Mouse (Mus musculus) heart, embryonic 15.5 days (tissue): ENCODE measurements around the gene Dcpp3. TPM values are rescaled to one million over a fixed set of nuclear protein-coding genes. Genes with fewer than 3 reads are reported as not detected.
"Not testable (repeated sequence)": the region's sequence is repeated elsewhere in the genome, so short reads cannot be mapped to it uniquely, and the experiment has no call there.

ENCODE experiments used
- ATAC-seq: fragments of 200-750 bp; cut with Nextera tagmentation; replicated peaks from 2 replicates; pipeline ENCODE4 v1.8.0; 2017; ENCODE audit warnings: low read depth, moderate TSS enrichment; ENCODE audit not compliant: insufficient number of reproducible peaks, insufficient read depth, low FRiP score
- H3K27ac ChIP-seq: fragments of 300-500 bp; sonication (generic); 2 replicates; pipeline ENCODE4 v1.5.1; 2015; ENCODE audit warnings: mild to moderate bottlenecking, inconsistent platforms
- H3K27me3 ChIP-seq: fragments of 300-500 bp; sonication (generic); 2 replicates; pipeline ENCODE4 v1.6.1; 2015; ENCODE audit warnings: inconsistent platforms
- H3K36me3 ChIP-seq: fragments of 300-500 bp; sonication (generic); 2 replicates; pipeline ENCODE4 v1.6.1; 2015; ENCODE audit warnings: mild to moderate bottlenecking, inconsistent platforms
- H3K4me1 ChIP-seq: fragments of 300-500 bp; sonication (generic); replicated peaks from 2 replicates; pipeline ENCODE4 v1.6.1; 2015; ENCODE audit warnings: inconsistent platforms
- H3K4me2 ChIP-seq: fragments of 300-500 bp; sonication (generic); 2 replicates; pipeline ENCODE4 v1.6.1; 2015; ENCODE audit warnings: inconsistent platforms, mild to moderate bottlenecking, moderate library complexity
- H3K4me3 ChIP-seq: fragments of 300-500 bp; sonication (generic); 2 replicates; pipeline ENCODE4 v1.5.1; 2015; ENCODE audit warnings: mild to moderate bottlenecking, inconsistent platforms
- H3K9ac ChIP-seq: fragments of 300-500 bp; sonication (generic); 2 replicates; pipeline ENCODE4 v1.6.1; 2015; ENCODE audit warnings: mild to moderate bottlenecking, inconsistent platforms
- H3K9me3 ChIP-seq: fragments of 300-500 bp; sonication (generic); replicated peaks from 2 replicates; pipeline ENCODE4 v1.6.1; 2016; ENCODE audit warnings: inconsistent platforms
- WGBS: fragments of 180-500 bp; shearing (Covaris S2); methylation state at CpG from one replicate; pipeline ENCODE4 v1.1.7; 2015; ENCODE audit warnings: mixed read lengths; 5-methylcytosine and 5-hydroxymethylcytosine counted together
- polyA plus RNA-seq: library from polyadenylated mRNA; unstranded; fragments of >200 nt; fragmentation: Nextera tagmentation; extraction: Ambion mirVana; gene quantifications from 2 replicates; pipeline ENCODE4 v1.2.1, GENCODE M21; 2015

Dcpp3 gene
- polyA plus RNA-seq, 1 experiment from 2014 or later, result not detected

GRCm38 (mm10) chr17:23947486-23947885 lies 30.2 kb downstream of the Dcpp3 start:
- not testable (repeated sequence) for H3K27ac ChIP-seq, H3K4me1 ChIP-seq, H3K9me3 ChIP-seq, ATAC-seq, H3K4me2 ChIP-seq, H3K27me3 ChIP-seq, H3K36me3 ChIP-seq, H3K9ac ChIP-seq, H3K4me3 ChIP-seq
- WGBS, result 72% methylated on average over 4 of the region's 4 CpGs

GRCm38 (mm10) chr17:23949068-23949467 lies 31.8 kb downstream of the Dcpp3 start:
- Histone ChIP-seq H3K27ac (no peak overlapping the region), H3K4me1 (no peaks in the 10 kb centered on the region), H3K9me3 (no peaks in the 10 kb centered on the region), H3K4me2 (no peak overlapping the region), H3K9ac (no peak overlapping the region), H3K36me3 (no peaks in the 10 kb centered on the region), H3K4me3 (no peak overlapping the region), H3K27me3 (no peaks in the 10 kb centered on the region)
- no peak for ATAC-seq
- 71% methylated on average over 2 of the region's 2 CpGs for WGBS

GRCm38 (mm10) chr17:23950828-23951227 lies 33.6 kb downstream of the Dcpp3 start:
- not testable (repeated sequence) for H3K9me3 ChIP-seq, H3K27ac ChIP-seq, H3K27me3 ChIP-seq, ATAC-seq, H3K4me1 ChIP-seq, H3K36me3 ChIP-seq, H3K4me3 ChIP-seq, H3K4me2 ChIP-seq, H3K9ac ChIP-seq
- 71% methylated on average over 4 of the region's 4 CpGs for WGBS

- Histone ChIP-seq H3K27ac (no peak within 1 kb of the TSS), H3K9me3 (no peaks in the 10 kb centered on the region), H3K27me3 (0 out of 2 replicates have a peak, but pooled peaks cover 5% of the 10 kb centered on the region), H3K4me3 (no peak within 1 kb of the TSS), H3K9ac (no peak within 1 kb of the TSS), H3K4me2 (no peak within 1 kb of the TSS), H3K36me3 (no peaks in the 10 kb centered on the region), H3K4me1 (no peaks in the 10 kb centered on the region)
- ATAC-seq, result no peak
- WGBS, result 68% methylated on average over 5 of the region's 5 CpGs
Observed at GRCm38 (mm10) chr17:23955174-23955573, 37.9 kb downstream of the Dcpp3 start, which contains the start of gene Sbpl. Sbpl (minus strand) TSS chr17:23955274.

GRCm38 (mm10) chr17:23960084-23960738 lies 43.0 kb downstream of the Dcpp3 start:
- H3K9me3 ChIP-seq, result no peaks in the 10 kb centered on the region
- no peak overlapping the region for H3K9ac ChIP-seq
- H3K27ac ChIP-seq, result no peak overlapping the region
- ATAC-seq, result peak; percentile 67; the same call in 1 of the 2 replicates
- H3K36me3 ChIP-seq, result no peaks in the 10 kb centered on the region
- H3K4me2 ChIP-seq, result no peak overlapping the region
- no peak overlapping the region for H3K4me3 ChIP-seq
- 33% methylated on average over 3 of the region's 3 CpGs for WGBS
- H3K27me3 ChIP-seq, result 0 out of 2 replicates have a peak, but pooled peaks cover 3% of the 10 kb centered on the region
- H3K4me1 ChIP-seq, result no peaks in the 10 kb centered on the region

GRCm38 (mm10) chr17:23961573-23962122 lies 44.4 kb downstream of the Dcpp3 start:
- Histone ChIP-seq H3K4me2 (no peak overlapping the region), H3K9ac (no peak overlapping the region), H3K4me1 (no peaks in the 10 kb centered on the region), H3K27ac (no peak overlapping the region), H3K36me3 (no peaks in the 10 kb centered on the region), H3K4me3 (no peak overlapping the region), H3K9me3 (no peaks in the 10 kb centered on the region), H3K27me3 (no peaks in the 10 kb centered on the region)
- WGBS, result 64% methylated on average over 4 of the region's 4 CpGs
- no peak for ATAC-seq

- 38% methylated on average over 6 of the region's 6 CpGs for WGBS
- Histone ChIP-seq H3K9me3 (no peaks in the 10 kb centered on the region), H3K9ac (no peak overlapping the region), H3K27me3 (no peaks in the 10 kb centered on the region), H3K4me2 (no peak overlapping the region), H3K36me3 (no peaks in the 10 kb centered on the region), H3K27ac (no peak overlapping the region), H3K4me1 (no peaks in the 10 kb centered on the region), H3K4me3 (no peak overlapping the region)
- no peak for ATAC-seq
Observed at GRCm38 (mm10) chr17:23965805-23966425, 48.7 kb downstream of the Dcpp3 start.

GRCm38 (mm10) chr17:23966658-23967401 lies 49.6 kb downstream of the Dcpp3 start:
- H3K27me3 ChIP-seq, result no peaks in the 10 kb centered on the region
- H3K9ac ChIP-seq, result no peak overlapping the region
- H3K4me1 ChIP-seq, result no peaks in the 10 kb centered on the region
- no peak overlapping the region for H3K27ac ChIP-seq
- H3K9me3 ChIP-seq, result no peaks in the 10 kb centered on the region
- WGBS, result 71% methylated on average over 10 of the region's 10 CpGs
- H3K36me3 ChIP-seq, result no peaks in the 10 kb centered on the region
- no peak for ATAC-seq
- no peak overlapping the region for H3K4me3 ChIP-seq
- H3K4me2 ChIP-seq, result no peak overlapping the region

GRCm38 (mm10) chr17:23968780-23969179 lies 51.5 kb downstream of the Dcpp3 start:
- Histone ChIP-seq H3K27me3 (no peaks in the 10 kb centered on the region), H3K9me3 (no peaks in the 10 kb centered on the region), H3K4me2 (no peak overlapping the region), H3K4me1 (no peaks in the 10 kb centered on the region), H3K9ac (no peak overlapping the region), H3K36me3 (no peaks in the 10 kb centered on the region), H3K4me3 (no peak overlapping the region), H3K27ac (no peak overlapping the region)
- 50% methylated on average over 2 of the region's 2 CpGs for WGBS
- no peak for ATAC-seq
